Mouse (Mus musculus): ENCODE data around the gene Bcl2l10. TPM values are rescaled to one million over a fixed set of nuclear protein-coding genes. Genes with fewer than 3 reads are reported as not detected.
A peak's percentile ranks its signal among the peaks of the same experiment; 100 is the strongest.
"Not testable (repeated sequence)": the region's sequence is repeated elsewhere in the genome, so short reads cannot be mapped to it uniquely, and the experiment has no call there.

Gene Bcl2l10
- polyA plus RNA-seq, 1 experiment from 2014 or later = not detected

DNA sequence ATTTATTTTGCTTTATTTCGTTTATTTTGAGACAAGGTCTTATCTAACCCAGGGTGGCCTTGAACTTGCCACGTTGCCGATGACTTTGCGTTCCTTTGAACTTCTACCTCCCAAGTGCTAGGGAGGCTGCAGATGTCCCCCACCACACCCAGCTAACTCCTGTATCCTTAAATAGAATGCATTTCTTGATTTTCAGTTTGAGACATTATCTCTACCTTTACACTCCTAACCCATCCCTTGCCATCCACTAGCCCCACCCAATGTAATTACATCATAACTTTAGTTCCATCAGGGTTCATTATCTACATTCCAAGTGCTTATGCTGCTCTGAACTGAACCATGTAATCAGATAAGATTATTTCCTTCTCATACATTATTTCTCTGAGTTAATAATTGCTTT lies 8.2 kb downstream of the Bcl2l10 start:
- no peak overlapping the region for H3K4me3 ChIP-seq (ENCODE audit: low read depth, low read length)
- H3K4me2 ChIP-seq (replicated peaks; ENCODE audit: low read depth) = no peak overlapping the region
- H3K27me3 ChIP-seq (replicated peaks; ENCODE audit: control insufficient read depth, insufficient read depth, low read length) = no peaks in the 10 kb centered on the region
- no peaks in the 10 kb centered on the region for H3K36me3 ChIP-seq (ENCODE audit: control insufficient read depth, insufficient read depth)
- no peaks in the 10 kb centered on the region for H3K9me3 ChIP-seq (ENCODE audit: control insufficient read depth)
- no peak for ATAC-seq
- WGBS = 73% methylated on average over 4 of the region's 4 CpGs
- no peak for TF ChIP-seq CTCF (IDR thresholded peaks at IDR 0.05; ENCODE audit: low read depth)
- H3K4me1 ChIP-seq (replicated peaks; ENCODE audit: control insufficient read depth, insufficient read depth, low read length) = no peaks in the 10 kb centered on the region
- no peak overlapping the region for H3K27ac ChIP-seq (ENCODE audit: low read depth, low read length)
- no peak overlapping the region for H3K9ac ChIP-seq (ENCODE audit: low read depth, low read length)

DNA sequence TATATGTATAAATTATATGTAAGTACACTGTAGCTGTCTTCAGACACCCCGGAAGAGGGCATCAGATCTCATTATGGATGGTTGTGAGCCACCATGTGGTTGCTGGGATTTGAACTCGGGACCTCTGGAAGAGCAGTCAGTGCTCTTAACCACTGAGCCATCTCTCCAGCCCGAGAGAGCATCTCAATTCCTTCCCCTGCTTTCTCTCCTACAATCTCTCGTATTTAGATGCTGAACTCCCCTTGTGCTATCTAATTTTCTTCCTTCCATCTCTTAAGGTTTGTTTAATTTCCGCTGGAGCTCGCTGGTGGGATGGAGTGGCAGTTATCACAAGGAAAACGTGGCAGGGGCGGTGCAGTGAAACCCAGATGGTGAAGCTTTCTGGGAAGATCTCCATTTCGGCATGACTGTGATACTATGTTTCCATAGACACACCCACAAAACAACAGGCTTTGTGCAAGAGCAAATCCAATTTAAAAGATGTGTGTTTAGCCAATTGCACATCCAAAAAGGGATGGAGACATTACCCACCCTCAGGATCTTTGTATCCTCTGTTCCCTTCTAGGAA lies 9.6 kb downstream of the Bcl2l10 start:
- WGBS = 76% methylated on average over 9 of the region's 9 CpGs
- Histone ChIP-seq H3K9me3 (ENCODE audit: control insufficient read depth) (no peaks in the 10 kb centered on the region), H3K4me1 (replicated peaks; ENCODE audit: control insufficient read depth, insufficient read depth, low read length) (no peaks in the 10 kb centered on the region), H3K27me3 (replicated peaks; ENCODE audit: control insufficient read depth, insufficient read depth, low read length) (no peaks in the 10 kb centered on the region), H3K9ac (ENCODE audit: low read depth, low read length) (no peak overlapping the region), H3K27ac (ENCODE audit: low read depth, low read length) (no peak overlapping the region; the same call in 1 of the 2 replicates), H3K36me3 (ENCODE audit: control insufficient read depth, insufficient read depth) (no peaks in the 10 kb centered on the region), H3K4me3 (ENCODE audit: low read depth, low read length) (no peak overlapping the region), H3K4me2 (replicated peaks; ENCODE audit: low read depth) (no peak overlapping the region)
- no peak for ATAC-seq
- no peak for TF ChIP-seq CTCF (IDR thresholded peaks at IDR 0.05; ENCODE audit: low read depth)

DNA sequence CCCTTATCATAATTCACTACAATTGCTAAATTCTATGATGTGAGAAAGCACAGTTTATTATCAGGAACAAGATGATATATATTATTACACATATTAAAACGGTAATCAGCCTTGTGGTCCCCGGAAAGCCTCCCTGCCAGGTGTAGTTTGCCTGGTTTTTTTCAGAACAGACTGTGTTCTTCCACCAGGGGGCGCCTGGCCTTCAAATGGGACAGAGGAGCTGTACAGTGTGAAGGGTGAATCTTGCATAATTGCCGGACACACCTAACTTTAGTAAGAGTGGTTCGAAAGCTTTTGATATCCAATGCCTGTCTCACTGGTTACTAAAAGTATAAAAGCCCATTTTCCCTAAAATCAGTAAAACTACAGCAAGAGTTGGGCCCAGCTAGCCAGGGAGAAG lies 14.1 kb downstream of the Bcl2l10 start:
- H3K27ac ChIP-seq (ENCODE audit: low read depth, low read length) = no peak overlapping the region
- 0 out of 2 replicates have a peak, but pooled peaks have one; percentile 27 for ATAC-seq
- peak; percentile 91 for TF ChIP-seq CTCF (IDR thresholded peaks at IDR 0.05; ENCODE audit: low read depth)

DNA sequence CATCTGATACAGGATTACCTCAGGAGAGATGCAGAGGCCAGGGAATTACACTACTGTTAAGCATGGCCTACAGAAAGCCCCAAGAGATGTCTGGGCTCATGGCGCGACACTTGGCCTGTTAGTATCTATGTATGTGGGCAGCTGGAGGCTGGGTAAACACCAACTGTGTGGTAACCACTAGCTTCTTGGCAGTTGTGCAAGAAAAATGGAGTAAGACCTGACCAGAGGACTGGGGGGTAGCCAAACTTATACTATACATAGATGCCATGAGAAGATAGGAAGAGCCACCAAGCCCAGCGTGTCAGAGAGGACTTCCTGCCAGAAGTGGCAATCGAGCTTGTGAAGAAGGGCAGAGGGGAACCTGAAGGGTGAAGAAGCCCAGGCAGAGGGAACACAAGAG lies 14.6 kb downstream of the Bcl2l10 start:
- Histone ChIP-seq H3K36me3 (ENCODE audit: control insufficient read depth, insufficient read depth) (no peaks in the 10 kb centered on the region), H3K9ac (ENCODE audit: low read depth, low read length) (no peak overlapping the region), H3K9me3 (ENCODE audit: control insufficient read depth) (no peaks in the 10 kb centered on the region), H3K4me3 (ENCODE audit: low read depth, low read length) (no peak overlapping the region), H3K27ac (ENCODE audit: low read depth, low read length) (no peak overlapping the region), H3K4me2 (replicated peaks; ENCODE audit: low read depth) (no peak overlapping the region), H3K27me3 (replicated peaks; ENCODE audit: control insufficient read depth, insufficient read depth, low read length) (no peaks in the 10 kb centered on the region), H3K4me1 (replicated peaks; ENCODE audit: control insufficient read depth, insufficient read depth, low read length) (no peaks in the 10 kb centered on the region)
- ATAC-seq = 0 out of 2 replicates have a peak, but pooled peaks have one; percentile 26
- 87% methylated on average over 4 of the region's 4 CpGs for WGBS
- TF ChIP-seq CTCF (IDR thresholded peaks at IDR 0.05; ENCODE audit: low read depth) = no peak

More for the DNA sequence above, 14.1 kb downstream of the Bcl2l10 start:
- Histone ChIP-seq H3K4me2 (replicated peaks; ENCODE audit: low read depth) (no peak overlapping the region), H3K4me1 (replicated peaks; ENCODE audit: control insufficient read depth, insufficient read depth, low read length) (no peaks in the 10 kb centered on the region), H3K27me3 (replicated peaks; ENCODE audit: control insufficient read depth, insufficient read depth, low read length) (no peaks in the 10 kb centered on the region), H3K4me3 (ENCODE audit: low read depth, low read length) (no peak overlapping the region), H3K9ac (ENCODE audit: low read depth, low read length) (no peak overlapping the region), H3K36me3 (ENCODE audit: control insufficient read depth, insufficient read depth) (no peaks in the 10 kb centered on the region), H3K9me3 (ENCODE audit: control insufficient read depth) (no peaks in the 10 kb centered on the region)
- WGBS = 17% methylated on average over 5 of the region's 5 CpGs

DNA sequence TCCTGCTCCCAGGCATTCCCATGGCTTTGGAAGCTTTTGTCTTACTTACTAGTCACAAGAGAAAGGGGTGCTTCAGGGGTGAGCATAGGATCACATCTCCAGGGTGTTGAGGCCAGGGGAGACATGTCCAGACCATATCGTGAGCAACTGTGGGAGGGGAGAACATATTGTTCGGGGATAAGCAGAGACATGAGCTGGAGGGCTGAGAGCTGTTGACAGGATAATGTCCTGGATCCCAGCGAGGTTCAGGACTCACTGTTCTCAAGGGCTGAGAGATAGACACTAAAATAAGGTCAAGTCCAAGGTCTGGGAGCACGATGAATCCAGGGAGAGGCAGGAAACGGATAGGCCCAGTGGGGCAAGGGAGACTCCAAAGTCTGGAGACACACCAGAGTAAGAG lies 15.4 kb downstream of the Bcl2l10 start:
- no peaks in the 10 kb centered on the region for H3K27me3 ChIP-seq (replicated peaks; ENCODE audit: control insufficient read depth, insufficient read depth, low read length)
- no peaks in the 10 kb centered on the region for H3K4me1 ChIP-seq (replicated peaks; ENCODE audit: control insufficient read depth, insufficient read depth, low read length)
- TF ChIP-seq CTCF (IDR thresholded peaks at IDR 0.05; ENCODE audit: low read depth) = no peak
- no peak overlapping the region for H3K27ac ChIP-seq (ENCODE audit: low read depth, low read length)
- H3K4me2 ChIP-seq (replicated peaks; ENCODE audit: low read depth) = no peak overlapping the region
- no peak overlapping the region for H3K9ac ChIP-seq (ENCODE audit: low read depth, low read length)
- WGBS = 74% methylated on average over 5 of the region's 5 CpGs
- ATAC-seq = peak; percentile 42
- no peak overlapping the region for H3K4me3 ChIP-seq (ENCODE audit: low read depth, low read length)
- no peaks in the 10 kb centered on the region for H3K36me3 ChIP-seq (ENCODE audit: control insufficient read depth, insufficient read depth)
- no peaks in the 10 kb centered on the region for H3K9me3 ChIP-seq (ENCODE audit: control insufficient read depth)

DNA sequence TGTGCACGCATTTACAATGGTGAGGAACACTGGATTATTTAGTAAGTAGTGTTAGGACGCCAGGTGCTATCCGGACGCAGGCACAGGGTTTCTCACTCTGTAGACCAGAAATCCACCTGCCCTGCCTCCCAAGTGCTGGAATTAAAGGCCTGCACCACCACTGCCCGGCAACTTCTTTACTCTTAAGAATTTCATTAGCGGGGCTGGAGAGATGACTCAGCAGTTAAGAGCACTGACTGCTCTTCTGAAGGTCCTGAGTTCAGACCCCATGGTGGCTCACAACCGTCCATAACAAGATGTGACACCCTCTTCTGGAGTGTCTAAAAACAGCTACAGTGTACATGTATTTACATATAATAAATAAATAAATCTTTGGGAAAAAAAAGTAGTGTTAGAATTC lies 16.1 kb downstream of the Bcl2l10 start:
- WGBS = 67% methylated on average over 7 of the region's 7 CpGs
- H3K9me3 ChIP-seq (ENCODE audit: control insufficient read depth); ATAC-seq; H3K4me2 ChIP-seq (replicated peaks; ENCODE audit: low read depth); H3K27me3 ChIP-seq (replicated peaks; ENCODE audit: control insufficient read depth, insufficient read depth, low read length); H3K9ac ChIP-seq (ENCODE audit: low read depth, low read length); H3K4me3 ChIP-seq (ENCODE audit: low read depth, low read length); H3K4me1 ChIP-seq (replicated peaks; ENCODE audit: control insufficient read depth, insufficient read depth, low read length); H3K36me3 ChIP-seq (ENCODE audit: control insufficient read depth, insufficient read depth); H3K27ac ChIP-seq (ENCODE audit: low read depth, low read length): not testable (repeated sequence)

DNA sequence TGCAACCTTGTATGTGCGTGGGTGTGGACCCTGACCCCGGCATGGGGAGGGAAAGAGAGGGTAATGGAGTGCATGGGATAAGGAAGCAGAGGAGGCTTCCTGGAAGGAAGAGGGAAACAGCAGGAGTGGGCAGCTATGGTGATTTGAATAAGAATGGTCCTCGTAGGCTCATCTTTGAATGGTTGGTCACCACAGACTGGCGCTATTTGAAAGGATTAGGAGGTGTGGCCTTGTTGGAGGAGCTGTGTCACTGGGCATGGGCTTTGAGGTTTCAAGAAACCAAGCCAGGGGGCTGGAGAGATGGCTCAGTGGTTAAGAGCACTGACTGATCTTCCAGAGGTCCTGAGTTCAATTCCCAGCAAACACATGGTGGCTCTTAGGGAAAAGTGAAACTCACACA lies 17.6 kb downstream of the Bcl2l10 start:
- no peak for ATAC-seq
- H3K9me3 ChIP-seq (ENCODE audit: control insufficient read depth) = no peaks in the 10 kb centered on the region
- no peak for TF ChIP-seq CTCF (IDR thresholded peaks at IDR 0.05; ENCODE audit: low read depth)
- 77% methylated on average over 4 of the region's 4 CpGs for WGBS
- H3K4me3 ChIP-seq (ENCODE audit: low read depth, low read length) = no peak overlapping the region
- no peaks in the 10 kb centered on the region for H3K27me3 ChIP-seq (replicated peaks; ENCODE audit: control insufficient read depth, insufficient read depth, low read length)
- H3K9ac ChIP-seq (ENCODE audit: low read depth, low read length) = no peak overlapping the region
- H3K27ac ChIP-seq (ENCODE audit: low read depth, low read length) = no peak overlapping the region
- no peak overlapping the region for H3K4me2 ChIP-seq (replicated peaks; ENCODE audit: low read depth)
- H3K4me1 ChIP-seq (replicated peaks; ENCODE audit: control insufficient read depth, insufficient read depth, low read length) = no peaks in the 10 kb centered on the region; the same call in 1 of the 2 replicates
- no peaks in the 10 kb centered on the region for H3K36me3 ChIP-seq (ENCODE audit: control insufficient read depth, insufficient read depth)

Data from intestine, postnatal 0 days (tissue).